Mouse (Mus musculus): Measurements from ENCODE around the gene Syne1. TPM values are rescaled to one million over a fixed set of nuclear protein-coding genes. Genes with fewer than 3 reads are reported as not detected.

Gene Syne1
- total and polyA plus RNA-seq, 2 experiments from 2014 or later = 25.9 to 71.2 TPM

GRCm38 (mm10) chr10:5194671-5195234, 356.5 kb downstream of the Syne1 start:
- peak overlapping the region; percentile 86 for H3K27ac ChIP-seq (ENCODE audit: low read depth)
- H3K27me3 ChIP-seq (ENCODE audit: control insufficient read depth, insufficient read depth, low read length) = no peaks in the 10 kb centered on the region
- H3K4me3 ChIP-seq (ENCODE audit: low read depth, low read length) = peak overlapping the region; percentile 49
- H3K36me3 ChIP-seq (replicated peaks; ENCODE audit: control insufficient read depth, insufficient read depth, low read length) = peaks cover 32% of the 10 kb centered on the region
- no peaks in the 10 kb centered on the region for H3K9me3 ChIP-seq (replicated peaks; ENCODE audit: control insufficient read depth, low read length)
- WGBS = under 1% methylated on average over 13 of the region's 13 CpGs
- peak; percentile 44 for DNase-seq (ENCODE audit: low spot score)
- peak overlapping the region; percentile 66 for H3K4me2 ChIP-seq (ENCODE audit: low read depth, low read length)
- ATAC-seq (ENCODE audit: insufficient read depth, low read depth) = peak; percentile 94
- H3K9ac ChIP-seq (replicated peaks; ENCODE audit: low read depth, low read length) = peak overlapping the region; percentile 42; the same call in 1 of the 2 replicates
- H3K4me1 ChIP-seq (ENCODE audit: control insufficient read depth, insufficient read depth) = peaks cover 3% of the 10 kb centered on the region; the same call in 1 of the 2 replicates
- TF ChIP-seq CTCF (IDR thresholded peaks at IDR 0.05; ENCODE audit: low read depth) (no peak), EP300 (IDR thresholded peaks at IDR 0.05; ENCODE audit: low read depth) (peak; percentile 37; the same call in 1 of the 2 replicates)

GRCm38 (mm10) chr10:5194081-5194670, 357.1 kb downstream of the Syne1 start:
- ATAC-seq (ENCODE audit: insufficient read depth, low read depth) (peak; percentile 73), DNase-seq (ENCODE audit: low spot score) (peak; percentile 32)
- H3K27ac ChIP-seq (ENCODE audit: low read depth) = peak overlapping the region; percentile 86
- H3K27me3 ChIP-seq (ENCODE audit: control insufficient read depth, insufficient read depth, low read length) = no peaks in the 10 kb centered on the region
- H3K4me3 ChIP-seq (ENCODE audit: low read depth, low read length) = peak overlapping the region; percentile 49
- H3K9ac ChIP-seq (replicated peaks; ENCODE audit: low read depth, low read length) = peak overlapping the region; percentile 42; the same call in 1 of the 2 replicates
- H3K4me2 ChIP-seq (ENCODE audit: low read depth, low read length) = peak overlapping the region; percentile 66
- peaks cover 3% of the 10 kb centered on the region; the same call in 1 of the 2 replicates for H3K4me1 ChIP-seq (ENCODE audit: control insufficient read depth, insufficient read depth)
- 4% methylated on average over 13 of the region's 13 CpGs for WGBS
- H3K9me3 ChIP-seq (replicated peaks; ENCODE audit: control insufficient read depth, low read length) = 0 out of 2 replicates have a peak, but pooled peaks cover 4% of the 10 kb centered on the region
- TF ChIP-seq CTCF (IDR thresholded peaks at IDR 0.05; ENCODE audit: low read depth) (no peak), EP300 (IDR thresholded peaks at IDR 0.05; ENCODE audit: low read depth) (no peak)
- peaks cover 37% of the 10 kb centered on the region for H3K36me3 ChIP-seq (replicated peaks; ENCODE audit: control insufficient read depth, insufficient read depth, low read length)

- H3K9me3 ChIP-seq (replicated peaks; ENCODE audit: control insufficient read depth, low read length) = 0 out of 2 replicates have a peak, but pooled peaks cover 4% of the 10 kb centered on the region
- no peak overlapping the region for H3K4me3 ChIP-seq (ENCODE audit: low read depth, low read length)
- H3K27me3 ChIP-seq (ENCODE audit: control insufficient read depth, insufficient read depth, low read length) = no peaks in the 10 kb centered on the region
- H3K4me1 ChIP-seq (ENCODE audit: control insufficient read depth, insufficient read depth) = peaks cover 3% of the 10 kb centered on the region; the same call in 1 of the 2 replicates
- TF ChIP-seq EP300 (IDR thresholded peaks at IDR 0.05; ENCODE audit: low read depth) (no peak), CTCF (IDR thresholded peaks at IDR 0.05; ENCODE audit: low read depth) (no peak)
- H3K9ac ChIP-seq (replicated peaks; ENCODE audit: low read depth, low read length) = no peak overlapping the region
- 80% methylated on average over 9 of the region's 9 CpGs for WGBS
- no peak overlapping the region for H3K27ac ChIP-seq (ENCODE audit: low read depth)
- DNase-seq (ENCODE audit: low spot score) = no peak
- H3K36me3 ChIP-seq (replicated peaks; ENCODE audit: control insufficient read depth, insufficient read depth, low read length) = peaks cover 43% of the 10 kb centered on the region
- ATAC-seq (ENCODE audit: insufficient read depth, low read depth) = no peak
- H3K4me2 ChIP-seq (ENCODE audit: low read depth, low read length) = no peak overlapping the region
Measured at GRCm38 (mm10) chr10:5192861-5193490, 358.3 kb downstream of the Syne1 start.

GRCm38 (mm10) chr10:5190756-5191155, 360.5 kb downstream of the Syne1 start:
- H3K27me3 ChIP-seq (ENCODE audit: control insufficient read depth, insufficient read depth, low read length) = no peaks in the 10 kb centered on the region
- no peak overlapping the region for H3K9ac ChIP-seq (replicated peaks; ENCODE audit: low read depth, low read length)
- H3K27ac ChIP-seq (ENCODE audit: low read depth) = no peak overlapping the region
- H3K4me3 ChIP-seq (ENCODE audit: low read depth, low read length) = no peak overlapping the region
- WGBS = 84% methylated on average over 4 of the region's 4 CpGs
- 0 out of 2 replicates have a peak, but pooled peaks cover 4% of the 10 kb centered on the region for H3K9me3 ChIP-seq (replicated peaks; ENCODE audit: control insufficient read depth, low read length)
- peaks cover 43% of the 10 kb centered on the region for H3K36me3 ChIP-seq (replicated peaks; ENCODE audit: control insufficient read depth, insufficient read depth, low read length)
- H3K4me1 ChIP-seq (ENCODE audit: control insufficient read depth, insufficient read depth) = peaks cover 3% of the 10 kb centered on the region; the same call in 1 of the 2 replicates
- no peak overlapping the region for H3K4me2 ChIP-seq (ENCODE audit: low read depth, low read length)
- DNase-seq (ENCODE audit: low spot score) = no peak
- TF ChIP-seq CTCF (IDR thresholded peaks at IDR 0.05; ENCODE audit: low read depth) (no peak), EP300 (IDR thresholded peaks at IDR 0.05; ENCODE audit: low read depth) (no peak)
- no peak for ATAC-seq (ENCODE audit: insufficient read depth, low read depth)

GRCm38 (mm10) chr10:5188890-5189289, 362.4 kb downstream of the Syne1 start:
- Histone ChIP-seq H3K4me1 (ENCODE audit: control insufficient read depth, insufficient read depth) (peaks cover 11% of the 10 kb centered on the region; the same call in 1 of the 2 replicates), H3K4me3 (ENCODE audit: low read depth, low read length) (no peak overlapping the region), H3K27ac (ENCODE audit: low read depth) (no peak overlapping the region), H3K9ac (replicated peaks; ENCODE audit: low read depth, low read length) (no peak overlapping the region), H3K9me3 (replicated peaks; ENCODE audit: control insufficient read depth, low read length) (0 out of 2 replicates have a peak, but pooled peaks cover 4% of the 10 kb centered on the region), H3K36me3 (replicated peaks; ENCODE audit: control insufficient read depth, insufficient read depth, low read length) (peaks cover 61% of the 10 kb centered on the region), H3K27me3 (ENCODE audit: control insufficient read depth, insufficient read depth, low read length) (no peaks in the 10 kb centered on the region), H3K4me2 (ENCODE audit: low read depth, low read length) (no peak overlapping the region)
- ATAC-seq (ENCODE audit: insufficient read depth, low read depth) (no peak), DNase-seq (ENCODE audit: low spot score) (no peak)
- TF ChIP-seq EP300 (IDR thresholded peaks at IDR 0.05; ENCODE audit: low read depth) (no peak), CTCF (IDR thresholded peaks at IDR 0.05; ENCODE audit: low read depth) (no peak)

All from heart, postnatal 0 days (tissue).